Mouse (Mus musculus): ENCODE measurements around the gene Kcnj5. TPM values are rescaled to one million over a fixed set of nuclear protein-coding genes. Genes with fewer than 3 reads are reported as not detected.

The Kcnj5 gene
- polyA plus RNA-seq, 1 experiment from 2014 or later = 0.58 TPM

DNA sequence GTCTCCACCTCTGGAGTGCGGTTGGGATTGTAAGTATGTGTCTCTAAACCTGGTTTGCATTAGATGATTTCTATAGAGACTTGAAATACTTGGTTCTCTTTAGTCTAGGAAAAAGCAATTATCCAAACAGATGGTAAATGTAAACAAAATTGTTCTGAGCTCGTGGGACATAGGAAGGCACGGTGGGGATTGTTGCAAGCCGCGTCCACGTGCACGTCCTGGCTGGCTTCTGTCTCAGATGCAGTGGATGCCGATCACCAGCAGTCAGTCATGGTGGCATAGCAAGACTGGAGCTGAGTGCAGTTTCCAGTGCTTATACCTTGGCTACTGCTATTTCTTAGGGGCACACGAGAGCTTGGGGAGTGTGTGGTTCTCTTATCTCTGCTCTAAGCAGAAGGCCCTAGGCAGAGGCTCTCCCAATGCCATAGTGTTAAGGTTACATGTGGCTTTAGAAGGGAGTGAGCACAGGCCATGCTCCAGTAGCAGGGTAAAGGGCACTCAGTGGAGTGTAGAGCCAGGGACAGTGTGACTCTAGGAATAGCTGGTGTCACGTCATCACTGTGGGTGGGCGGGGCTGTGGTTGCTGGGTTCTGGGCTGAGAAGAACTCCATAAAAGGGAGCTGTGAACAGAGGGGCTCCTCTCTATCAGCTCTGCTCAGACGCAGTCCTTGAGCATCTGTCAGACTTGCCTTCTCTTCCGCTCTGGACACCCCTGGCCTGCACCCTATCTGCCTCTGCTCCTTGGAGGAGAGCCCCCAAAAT lies 8.6 kb downstream of the Kcnj5 start:
- WGBS = 80% methylated on average over 13 of the region's 13 CpGs
- Histone ChIP-seq H3K9ac (ENCODE audit: low read depth, low read length) (no peak overlapping the region), H3K27ac (ENCODE audit: low read depth, low read length) (no peak overlapping the region), H3K9me3 (ENCODE audit: control insufficient read depth, low read length) (no peaks in the 10 kb centered on the region), H3K4me3 (ENCODE audit: low read length) (no peak overlapping the region), H3K36me3 (ENCODE audit: control insufficient read depth, insufficient read depth, low read length) (no peaks in the 10 kb centered on the region), H3K4me2 (ENCODE audit: low read length) (no peak overlapping the region), H3K4me1 (ENCODE audit: control insufficient read depth, insufficient read depth, low read depth, low read length) (no peaks in the 10 kb centered on the region), H3K27me3 (replicated peaks; ENCODE audit: control insufficient read depth, insufficient read depth, low read length) (no peaks in the 10 kb centered on the region)
- no peak for ATAC-seq

DNA sequence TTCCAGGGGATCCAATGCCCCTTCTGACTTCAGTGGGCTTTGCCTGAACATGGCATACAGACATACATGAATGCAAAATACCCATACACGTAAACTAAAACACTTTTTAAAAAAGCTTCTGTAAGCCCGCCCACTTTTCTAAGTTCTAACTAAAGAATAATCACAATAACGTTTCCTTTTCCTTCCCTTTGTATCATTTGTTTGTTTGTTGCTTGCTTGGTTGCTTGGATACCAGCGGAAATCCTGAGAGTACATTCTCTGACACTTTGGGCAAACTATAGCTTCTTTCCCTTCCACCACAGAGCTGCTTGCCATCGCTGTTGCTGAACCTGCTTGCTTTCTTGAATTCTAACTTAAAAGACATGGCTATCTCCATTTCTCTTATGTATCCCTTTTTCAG lies 13.0 kb downstream of the Kcnj5 start:
- Histone ChIP-seq H3K27ac (ENCODE audit: low read depth, low read length) (no peak overlapping the region), H3K4me2 (ENCODE audit: low read length) (no peak overlapping the region), H3K9ac (ENCODE audit: low read depth, low read length) (no peak overlapping the region), H3K9me3 (ENCODE audit: control insufficient read depth, low read length) (no peaks in the 10 kb centered on the region), H3K36me3 (ENCODE audit: control insufficient read depth, insufficient read depth, low read length) (no peaks in the 10 kb centered on the region), H3K4me3 (ENCODE audit: low read length) (no peak overlapping the region), H3K4me1 (ENCODE audit: control insufficient read depth, insufficient read depth, low read depth, low read length) (no peaks in the 10 kb centered on the region), H3K27me3 (replicated peaks; ENCODE audit: control insufficient read depth, insufficient read depth, low read length) (no peaks in the 10 kb centered on the region)
- 71% methylated on average over 5 of the region's 5 CpGs for WGBS
- no peak for ATAC-seq

DNA sequence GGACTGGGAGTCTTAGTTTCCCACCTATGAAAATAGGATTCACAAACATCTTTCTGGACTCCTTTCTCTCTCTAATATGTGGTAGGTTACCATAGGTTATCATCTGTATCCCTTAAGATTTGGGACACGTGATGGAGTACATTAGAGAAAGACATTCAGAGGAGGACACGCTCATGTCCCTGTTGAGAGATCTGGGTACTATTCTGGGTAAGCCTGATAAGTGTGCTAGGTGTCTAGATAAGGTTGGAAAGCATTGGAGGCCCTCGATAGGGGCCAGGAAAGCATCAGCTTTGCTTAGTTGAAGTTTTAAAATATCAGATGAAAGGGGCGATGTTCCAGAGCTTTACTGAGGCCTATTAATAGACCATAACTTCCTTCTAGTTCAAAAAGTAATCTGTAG lies 15.4 kb downstream of the Kcnj5 start:
- Histone ChIP-seq H3K27ac (ENCODE audit: low read depth, low read length) (no peak overlapping the region), H3K4me3 (ENCODE audit: low read length) (no peak overlapping the region), H3K9me3 (ENCODE audit: control insufficient read depth, low read length) (no peaks in the 10 kb centered on the region), H3K4me1 (ENCODE audit: control insufficient read depth, insufficient read depth, low read depth, low read length) (no peaks in the 10 kb centered on the region), H3K36me3 (ENCODE audit: control insufficient read depth, insufficient read depth, low read length) (no peaks in the 10 kb centered on the region), H3K4me2 (ENCODE audit: low read length) (no peak overlapping the region), H3K9ac (ENCODE audit: low read depth, low read length) (no peak overlapping the region), H3K27me3 (replicated peaks; ENCODE audit: control insufficient read depth, insufficient read depth, low read length) (no peaks in the 10 kb centered on the region)
- no peak for ATAC-seq
- 93% methylated on average over 4 of the region's 4 CpGs for WGBS

DNA sequence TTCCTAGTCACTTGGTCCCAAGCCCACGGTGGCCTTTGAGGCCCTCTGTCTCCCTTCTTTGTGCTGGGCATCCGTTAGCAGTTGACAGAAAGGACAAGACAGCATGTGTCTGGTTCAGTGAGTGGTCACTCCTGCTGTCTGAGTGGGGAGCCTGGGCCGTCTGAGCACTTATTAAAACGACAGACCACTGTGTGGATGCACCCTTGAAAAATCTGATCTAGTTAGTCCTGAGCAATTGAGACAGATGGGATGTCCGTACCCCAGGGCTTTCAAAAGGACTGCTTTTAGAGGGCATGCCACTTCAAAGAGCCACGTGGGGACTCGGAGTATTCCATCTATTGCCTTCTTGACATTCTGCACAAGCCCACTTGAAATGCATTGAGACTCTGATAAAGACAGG lies 20.5 kb downstream of the Kcnj5 start:
- no peaks in the 10 kb centered on the region for H3K27me3 ChIP-seq (replicated peaks; ENCODE audit: control insufficient read depth, insufficient read depth, low read length)
- 58% methylated on average over 7 of the region's 7 CpGs for WGBS
- H3K4me2 ChIP-seq (ENCODE audit: low read length) = no peak overlapping the region
- no peak overlapping the region for H3K4me3 ChIP-seq (ENCODE audit: low read length)
- no peak for ATAC-seq
- no peaks in the 10 kb centered on the region for H3K9me3 ChIP-seq (ENCODE audit: control insufficient read depth, low read length)
- H3K9ac ChIP-seq (ENCODE audit: low read depth, low read length) = no peak overlapping the region
- no peaks in the 10 kb centered on the region; the same call in 1 of the 2 replicates for H3K4me1 ChIP-seq (ENCODE audit: control insufficient read depth, insufficient read depth, low read depth, low read length)
- H3K36me3 ChIP-seq (ENCODE audit: control insufficient read depth, insufficient read depth, low read length) = no peaks in the 10 kb centered on the region
- H3K27ac ChIP-seq (ENCODE audit: low read depth, low read length) = no peak overlapping the region

DNA sequence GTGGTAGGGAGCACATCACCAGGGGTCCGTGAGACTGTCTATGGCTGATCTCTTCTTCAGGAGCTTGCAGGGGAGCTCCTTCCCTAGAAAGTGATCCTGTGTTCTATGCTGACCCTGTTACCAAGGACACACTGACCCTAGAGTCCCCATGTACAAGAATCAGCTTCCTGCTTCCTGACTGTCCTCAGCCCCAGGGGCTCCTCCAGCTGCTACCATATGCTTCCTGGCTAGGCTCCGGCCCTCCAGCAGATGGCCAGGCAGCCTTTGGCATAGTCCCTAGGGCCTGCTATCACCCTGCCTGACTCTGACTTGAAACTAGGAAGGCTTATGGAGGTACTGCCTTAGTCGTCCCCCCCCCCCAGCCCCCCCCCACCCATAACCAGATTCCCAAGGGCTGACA lies 24.0 kb downstream of the Kcnj5 start:
- Histone ChIP-seq H3K27ac (ENCODE audit: low read depth, low read length) (no peak overlapping the region), H3K9me3 (ENCODE audit: control insufficient read depth, low read length) (no peaks in the 10 kb centered on the region), H3K4me3 (ENCODE audit: low read length) (no peak overlapping the region), H3K27me3 (replicated peaks; ENCODE audit: control insufficient read depth, insufficient read depth, low read length) (no peaks in the 10 kb centered on the region), H3K4me1 (ENCODE audit: control insufficient read depth, insufficient read depth, low read depth, low read length) (no peaks in the 10 kb centered on the region; the same call in 1 of the 2 replicates), H3K9ac (ENCODE audit: low read depth, low read length) (no peak overlapping the region), H3K4me2 (ENCODE audit: low read length) (no peak overlapping the region), H3K36me3 (ENCODE audit: control insufficient read depth, insufficient read depth, low read length) (no peaks in the 10 kb centered on the region)
- no peak for ATAC-seq
- WGBS = 51% methylated on average over 3 of the region's 3 CpGs

DNA sequence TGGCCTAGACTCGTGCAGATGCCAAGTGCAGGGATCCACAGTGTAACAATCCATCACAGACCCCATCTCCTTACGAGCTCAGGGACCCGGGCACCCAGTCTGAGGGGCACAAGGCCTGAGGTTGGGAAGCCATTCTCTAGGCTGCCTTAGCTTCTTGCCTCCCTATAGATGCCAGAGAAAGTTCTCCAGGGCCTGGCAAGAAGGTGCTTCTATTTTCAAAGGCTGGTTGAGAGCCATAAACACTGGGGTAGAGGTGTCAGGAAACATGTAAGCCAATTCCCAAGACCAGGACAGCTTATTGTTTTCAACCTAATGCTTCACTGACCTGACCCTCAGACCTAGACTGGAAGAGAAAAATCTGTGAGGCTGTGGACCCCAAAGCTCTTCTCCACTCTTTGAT lies 28.2 kb downstream of the Kcnj5 start:
- no peak for ATAC-seq
- 95% methylated on average over 3 of the region's 3 CpGs for WGBS

DNA sequence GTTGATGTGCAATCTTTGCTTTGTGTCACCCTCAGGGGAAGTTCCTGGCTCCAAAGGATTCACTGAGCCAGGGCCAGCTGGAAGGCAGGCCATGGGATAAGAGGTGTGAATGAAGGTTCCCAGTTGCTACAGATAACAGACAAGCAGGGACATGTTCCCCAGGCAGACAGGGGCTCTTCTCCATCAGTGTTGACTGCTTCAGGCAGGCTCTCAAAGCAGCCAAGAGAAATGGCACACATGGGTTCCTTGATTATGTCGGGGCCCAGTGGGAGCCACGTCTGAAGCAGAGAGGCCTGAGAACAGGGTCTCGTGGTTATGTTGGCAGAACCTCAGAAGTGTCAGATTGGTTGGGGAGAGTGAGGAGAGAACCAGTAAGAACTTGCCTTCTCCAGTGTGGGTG lies 30.1 kb downstream of the Kcnj5 start:
- Histone ChIP-seq H3K9ac (ENCODE audit: low read depth, low read length) (no peak overlapping the region), H3K9me3 (ENCODE audit: control insufficient read depth, low read length) (no peaks in the 10 kb centered on the region), H3K27me3 (replicated peaks; ENCODE audit: control insufficient read depth, insufficient read depth, low read length) (no peaks in the 10 kb centered on the region), H3K4me3 (ENCODE audit: low read length) (no peak overlapping the region), H3K4me1 (ENCODE audit: control insufficient read depth, insufficient read depth, low read depth, low read length) (peaks cover 5% of the 10 kb centered on the region), H3K4me2 (ENCODE audit: low read length) (no peak overlapping the region), H3K27ac (ENCODE audit: low read depth, low read length) (no peak overlapping the region), H3K36me3 (ENCODE audit: control insufficient read depth, insufficient read depth, low read length) (no peaks in the 10 kb centered on the region)
- no peak for ATAC-seq
- 76% methylated on average over 3 of the region's 3 CpGs for WGBS

More for the DNA sequence above, 28.2 kb downstream of the Kcnj5 start:
- Histone ChIP-seq H3K27ac (ENCODE audit: low read depth, low read length) (no peak overlapping the region), H3K4me1 (ENCODE audit: control insufficient read depth, insufficient read depth, low read depth, low read length) (peaks cover 5% of the 10 kb centered on the region), H3K4me2 (ENCODE audit: low read length) (no peak overlapping the region), H3K36me3 (ENCODE audit: control insufficient read depth, insufficient read depth, low read length) (no peaks in the 10 kb centered on the region), H3K4me3 (ENCODE audit: low read length) (no peak overlapping the region), H3K9ac (ENCODE audit: low read depth, low read length) (no peak overlapping the region), H3K9me3 (ENCODE audit: control insufficient read depth, low read length) (no peaks in the 10 kb centered on the region), H3K27me3 (replicated peaks; ENCODE audit: control insufficient read depth, insufficient read depth, low read length) (no peaks in the 10 kb centered on the region)

DNA sequence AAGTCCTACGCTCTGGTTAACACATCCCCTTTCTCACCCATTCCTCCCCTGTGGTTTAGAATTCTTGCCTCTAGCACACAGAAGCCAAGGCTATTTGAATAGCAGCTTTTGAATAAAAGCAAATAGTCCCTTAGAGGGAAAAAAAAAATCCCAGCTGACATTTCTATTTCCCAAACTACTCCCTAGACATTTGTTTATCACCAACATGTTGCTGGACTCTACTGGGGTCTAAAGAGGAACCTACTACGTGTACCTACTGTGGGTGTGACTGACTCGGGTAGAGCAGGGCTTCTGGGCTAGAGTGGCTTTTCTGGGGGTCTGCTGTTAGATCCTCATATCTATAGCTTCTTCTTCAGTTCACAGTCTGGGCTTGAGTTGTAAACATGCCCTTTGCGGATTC lies 31.9 kb downstream of the Kcnj5 start:
- Histone ChIP-seq H3K27ac (ENCODE audit: low read depth, low read length) (no peak overlapping the region), H3K4me1 (ENCODE audit: control insufficient read depth, insufficient read depth, low read depth, low read length) (peaks cover 5% of the 10 kb centered on the region), H3K4me2 (ENCODE audit: low read length) (peak overlapping the region; percentile 38), H3K4me3 (ENCODE audit: low read length) (no peak overlapping the region), H3K9ac (ENCODE audit: low read depth, low read length) (no peak overlapping the region), H3K9me3 (ENCODE audit: control insufficient read depth, low read length) (no peaks in the 10 kb centered on the region), H3K27me3 (replicated peaks; ENCODE audit: control insufficient read depth, insufficient read depth, low read length) (no peaks in the 10 kb centered on the region), H3K36me3 (ENCODE audit: control insufficient read depth, insufficient read depth, low read length) (no peaks in the 10 kb centered on the region)
- no peak for ATAC-seq
- 59% methylated on average over 4 of the region's 4 CpGs for WGBS

DNA sequence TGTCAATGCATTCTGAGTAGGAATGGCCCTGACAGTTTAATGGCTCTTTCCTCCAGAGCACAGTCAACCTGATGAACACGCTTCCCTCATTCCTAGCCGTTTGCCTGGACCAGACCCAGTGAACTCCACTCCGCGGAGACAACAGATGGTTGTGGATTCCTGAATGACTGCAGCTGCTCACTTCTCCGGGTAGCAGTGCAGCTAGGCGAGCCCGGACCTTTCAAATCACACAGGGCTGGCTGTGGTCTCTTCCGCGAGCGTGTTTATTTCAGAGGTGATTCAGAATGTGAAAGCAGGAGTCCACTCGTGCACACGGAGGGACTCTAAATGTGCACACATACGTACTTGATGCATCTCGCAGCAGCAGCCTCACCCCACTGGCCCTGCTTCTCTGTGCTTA lies 32.4 kb downstream of the Kcnj5 start:
- 35% methylated on average over 14 of the region's 14 CpGs for WGBS
- Histone ChIP-seq H3K4me1 (ENCODE audit: control insufficient read depth, insufficient read depth, low read depth, low read length) (peaks cover 5% of the 10 kb centered on the region), H3K27me3 (replicated peaks; ENCODE audit: control insufficient read depth, insufficient read depth, low read length) (no peaks in the 10 kb centered on the region), H3K9me3 (ENCODE audit: control insufficient read depth, low read length) (no peaks in the 10 kb centered on the region), H3K27ac (ENCODE audit: low read depth, low read length) (no peak overlapping the region), H3K9ac (ENCODE audit: low read depth, low read length) (no peak overlapping the region), H3K4me3 (ENCODE audit: low read length) (no peak overlapping the region), H3K36me3 (ENCODE audit: control insufficient read depth, insufficient read depth, low read length) (no peaks in the 10 kb centered on the region), H3K4me2 (ENCODE audit: low read length) (peak overlapping the region; percentile 38)
- ATAC-seq = peak; percentile 82; the same call in 1 of the 2 replicates

All from hindbrain, embryonic 16.5 days (tissue).